Mouse (Mus musculus) limb, embryonic 10.5 days (tissue): Measurements from ENCODE around the gene Fam107b. TPM values are rescaled to one million over a fixed set of nuclear protein-coding genes. Genes with fewer than 3 reads are reported as not detected.

Experiments
- DNase-seq: peaks from one replicate; pipeline ENCODE4 v3.0.0-alpha.2; 2017; ENCODE audit warnings: low spot score
- H3K27ac ChIP-seq: fragments of 300-500 bp; sonication (generic); 2 replicates; pipeline ENCODE4 v1.5.1; 2016; ENCODE audit warnings: mild to moderate bottlenecking
- H3K27me3 ChIP-seq: fragments of 300-500 bp; sonication (generic); 2 replicates; pipeline ENCODE4 v1.6.1; 2016; ENCODE audit warnings: low read depth, mild to moderate bottlenecking; ENCODE audit not compliant: poor library complexity, severe bottlenecking
- H3K36me3 ChIP-seq: fragments of 300-500 bp; sonication (generic); 2 replicates; pipeline ENCODE4 v1.6.1; 2016; ENCODE audit warnings: mild to moderate bottlenecking, moderate library complexity
- H3K4me1 ChIP-seq: fragments of 300-500 bp; sonication (generic); 2 replicates; pipeline ENCODE4 v1.6.1; 2016
- H3K4me3 ChIP-seq: fragments of 300-500 bp; sonication (generic); 2 replicates; pipeline ENCODE4 v1.5.1; 2016; ENCODE audit warnings: mild to moderate bottlenecking, moderate library complexity
- H3K9me3 ChIP-seq: fragments of 300-500 bp; sonication (generic); replicated peaks from 2 replicates; pipeline ENCODE4 v1.6.1; 2016; ENCODE audit warnings: mild to moderate bottlenecking
- WGBS: fragments of 180-500 bp; shearing (Covaris S2); methylation state at CpG from one replicate; pipeline ENCODE4 v1.1.7; 2016; 5-methylcytosine and 5-hydroxymethylcytosine counted together
- polyA plus RNA-seq: library from polyadenylated mRNA; unstranded; fragments of >200 nt; fragmentation: Nextera tagmentation; extraction: Ambion mirVana; gene quantifications from 2 replicates; pipeline ENCODE4 v1.2.1, GENCODE M21; 2016

The Fam107b gene
- polyA plus RNA-seq, 1 experiment from 2014 or later, result 48.8 TPM

DNA sequence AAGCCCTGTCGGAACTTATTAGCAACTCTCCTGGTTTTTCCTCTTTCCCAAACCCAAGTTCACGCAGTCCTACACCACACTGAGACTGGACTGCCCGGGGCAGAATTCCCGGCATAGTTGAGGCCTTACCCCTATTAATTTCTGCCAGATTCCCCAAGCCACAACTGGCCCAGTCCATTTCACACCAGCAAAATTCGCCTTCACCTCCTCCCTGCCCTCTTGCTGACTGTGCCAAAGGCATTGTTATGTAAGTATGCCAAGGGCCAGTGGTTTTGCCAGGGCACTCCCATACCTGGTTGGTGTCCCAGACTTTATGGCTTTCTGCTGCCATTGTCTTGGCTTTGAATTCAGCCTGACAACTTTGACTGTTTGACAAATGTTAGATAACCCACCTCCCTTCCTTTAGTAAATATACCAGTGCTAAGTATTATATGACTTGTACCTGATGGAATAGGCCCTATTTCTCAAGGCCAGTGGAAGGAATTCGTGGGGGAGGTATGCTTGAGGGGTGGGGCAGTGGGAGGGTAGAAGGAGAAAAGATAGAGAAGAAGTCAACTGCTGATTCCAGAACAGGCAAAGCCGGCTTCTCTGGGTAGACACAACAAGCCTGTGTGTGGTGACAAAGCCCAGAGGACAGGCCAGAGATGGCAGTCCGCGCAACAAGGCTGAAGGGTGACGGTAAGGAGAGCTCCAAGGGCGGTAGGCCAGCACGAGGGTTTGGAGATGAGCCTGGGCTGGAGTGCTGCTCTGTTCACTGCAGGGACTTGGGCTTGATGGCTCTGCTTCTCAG lies 178.6 kb downstream of the Fam107b start:
- WGBS, result 73% methylated on average over 12 of the region's 12 CpGs
- H3K4me1 ChIP-seq, result peaks cover 24% of the 10 kb centered on the region
- H3K4me3 ChIP-seq, result no peak overlapping the region
- no peak for DNase-seq
- H3K36me3 ChIP-seq, result no peaks in the 10 kb centered on the region
- peak overlapping the region; percentile 61; the same call in 1 of the 2 replicates for H3K27ac ChIP-seq
- H3K9me3 ChIP-seq, result no peaks in the 10 kb centered on the region
- H3K27me3 ChIP-seq, result no peaks in the 10 kb centered on the region

DNA sequence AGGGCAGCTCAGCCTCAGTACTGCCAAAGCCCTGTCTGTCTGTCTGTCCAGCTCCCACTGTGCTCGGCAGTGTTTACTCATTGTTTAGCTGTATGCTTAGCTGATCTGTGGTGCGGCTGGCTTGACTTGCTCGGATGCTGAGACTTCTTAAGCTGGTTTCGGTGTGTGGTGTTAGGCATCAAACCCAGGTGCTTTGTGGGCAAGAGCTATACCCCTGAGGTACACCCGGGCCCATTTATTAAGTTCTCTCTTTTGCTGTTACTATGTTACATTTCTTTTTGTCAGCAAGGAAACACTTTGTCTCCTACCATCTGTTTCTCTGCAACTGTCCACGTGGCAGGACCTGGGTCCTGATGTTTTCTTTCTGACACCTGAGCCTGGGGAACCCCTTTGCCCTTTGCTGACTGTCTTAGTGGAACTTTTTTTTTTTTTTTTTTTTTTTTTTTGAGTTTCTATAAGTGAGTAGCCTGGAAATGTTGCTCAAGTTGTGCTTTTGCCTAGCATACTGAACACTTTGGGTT lies 179.3 kb downstream of the Fam107b start:
- Histone ChIP-seq H3K9me3 (no peaks in the 10 kb centered on the region), H3K4me1 (peaks cover 24% of the 10 kb centered on the region), H3K27me3 (no peaks in the 10 kb centered on the region), H3K36me3 (no peaks in the 10 kb centered on the region), H3K27ac (peak overlapping the region; percentile 61; the same call in 1 of the 2 replicates), H3K4me3 (no peak overlapping the region)
- WGBS, result 72% methylated on average over 6 of the region's 6 CpGs
- DNase-seq, result no peak

DNA sequence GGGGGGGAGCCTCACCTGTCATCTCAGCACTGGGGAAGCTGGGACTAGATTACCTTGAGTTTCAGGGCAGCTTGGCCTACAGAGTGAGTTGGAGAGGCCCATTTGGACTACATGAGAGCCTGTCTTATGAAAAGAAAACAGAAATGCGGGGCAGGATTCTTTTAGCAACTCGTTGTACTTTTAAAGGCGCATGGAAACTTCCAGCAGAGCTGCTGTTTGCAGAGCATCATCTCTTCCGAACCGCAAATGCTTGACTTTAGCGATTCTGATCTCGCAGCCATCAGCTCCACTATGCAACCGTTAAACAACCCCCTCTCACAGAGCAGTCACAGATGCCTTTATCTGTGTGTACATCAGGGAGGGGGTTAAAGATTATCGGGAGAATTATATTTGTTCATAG lies 179.8 kb downstream of the Fam107b start:
- H3K4me1 ChIP-seq, result peaks cover 24% of the 10 kb centered on the region
- H3K4me3 ChIP-seq, result no peak overlapping the region
- 93% methylated on average over 9 of the region's 9 CpGs for WGBS
- DNase-seq, result no peak
- no peaks in the 10 kb centered on the region for H3K27me3 ChIP-seq
- H3K27ac ChIP-seq, result no peak overlapping the region
- no peaks in the 10 kb centered on the region for H3K36me3 ChIP-seq
- no peaks in the 10 kb centered on the region for H3K9me3 ChIP-seq

DNA sequence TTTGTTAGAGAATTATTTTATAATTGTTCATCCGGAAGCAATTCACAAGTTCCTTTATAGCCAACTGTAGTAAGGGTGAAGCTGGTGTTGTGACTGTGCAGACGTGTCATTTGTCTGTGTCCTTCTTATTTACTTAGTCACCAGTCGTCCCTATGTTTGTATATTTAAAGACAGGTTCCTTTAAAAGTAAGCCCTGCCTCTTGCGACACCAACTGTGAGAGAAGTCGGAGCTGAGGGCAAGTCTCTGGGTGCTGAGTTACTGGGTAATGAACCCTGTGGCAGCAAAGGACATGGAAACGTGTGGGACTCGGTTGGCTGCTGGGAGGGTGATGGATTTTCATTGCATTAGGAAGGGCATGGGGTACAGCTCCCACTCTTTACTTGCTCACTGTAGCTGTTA lies 182.1 kb downstream of the Fam107b start:
- Histone ChIP-seq H3K9me3 (no peaks in the 10 kb centered on the region), H3K4me3 (no peak overlapping the region), H3K27ac (no peak overlapping the region), H3K36me3 (no peaks in the 10 kb centered on the region), H3K4me1 (peaks cover 19% of the 10 kb centered on the region), H3K27me3 (no peaks in the 10 kb centered on the region)
- DNase-seq, result no peak
- 66% methylated on average over 7 of the region's 7 CpGs for WGBS

DNA sequence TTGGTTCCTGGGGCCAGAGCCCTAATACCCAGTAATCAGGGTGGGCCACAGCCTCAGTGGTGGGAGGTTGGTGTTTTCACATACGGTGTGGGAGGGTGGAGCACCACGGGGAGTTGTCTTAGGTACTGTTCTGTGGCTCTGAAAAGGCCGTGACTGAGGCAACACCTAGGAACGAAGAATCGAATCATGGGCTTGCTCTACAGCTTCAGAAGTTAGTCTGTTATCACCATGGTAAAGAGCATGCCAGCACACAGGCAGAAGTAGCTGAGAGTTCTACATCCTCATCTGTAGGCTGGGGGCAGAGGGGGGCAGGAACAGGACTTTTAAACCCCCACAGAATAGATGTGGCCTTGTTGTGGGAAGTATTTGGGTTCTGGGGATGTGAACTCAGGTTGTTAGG lies 182.6 kb downstream of the Fam107b start:
- H3K36me3 ChIP-seq, result no peaks in the 10 kb centered on the region
- peaks cover 19% of the 10 kb centered on the region for H3K4me1 ChIP-seq
- no peaks in the 10 kb centered on the region for H3K27me3 ChIP-seq
- DNase-seq, result no peak
- no peaks in the 10 kb centered on the region for H3K9me3 ChIP-seq
- 87% methylated on average over 5 of the region's 5 CpGs for WGBS
- H3K27ac ChIP-seq, result no peak overlapping the region
- no peak overlapping the region for H3K4me3 ChIP-seq

DNA sequence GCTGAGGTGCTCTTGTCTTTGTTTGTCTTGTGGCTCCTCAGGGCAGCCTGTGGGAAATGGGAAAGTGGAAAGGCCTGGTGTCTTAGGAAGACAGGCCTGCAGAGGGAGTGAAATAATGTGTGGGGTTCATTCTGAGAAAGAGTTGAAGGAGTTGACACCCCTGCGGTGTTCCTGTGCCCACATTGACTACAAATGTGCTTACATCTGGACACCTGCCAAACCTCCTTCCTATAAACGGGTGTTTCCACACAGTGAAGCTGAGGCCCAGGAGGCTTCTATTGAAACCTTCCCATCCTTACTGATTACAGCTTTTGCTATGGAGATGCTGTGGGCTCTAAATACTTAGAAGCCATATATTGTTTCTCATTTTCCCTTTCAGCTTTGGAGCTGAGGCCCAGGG lies 183.5 kb downstream of the Fam107b start:
- Histone ChIP-seq H3K27me3 (no peaks in the 10 kb centered on the region), H3K4me1 (peaks cover 12% of the 10 kb centered on the region), H3K4me3 (no peak overlapping the region), H3K36me3 (no peaks in the 10 kb centered on the region), H3K27ac (no peak overlapping the region), H3K9me3 (no peaks in the 10 kb centered on the region)
- 94% methylated on average over 2 of the region's 2 CpGs for WGBS
- no peak for DNase-seq

DNA sequence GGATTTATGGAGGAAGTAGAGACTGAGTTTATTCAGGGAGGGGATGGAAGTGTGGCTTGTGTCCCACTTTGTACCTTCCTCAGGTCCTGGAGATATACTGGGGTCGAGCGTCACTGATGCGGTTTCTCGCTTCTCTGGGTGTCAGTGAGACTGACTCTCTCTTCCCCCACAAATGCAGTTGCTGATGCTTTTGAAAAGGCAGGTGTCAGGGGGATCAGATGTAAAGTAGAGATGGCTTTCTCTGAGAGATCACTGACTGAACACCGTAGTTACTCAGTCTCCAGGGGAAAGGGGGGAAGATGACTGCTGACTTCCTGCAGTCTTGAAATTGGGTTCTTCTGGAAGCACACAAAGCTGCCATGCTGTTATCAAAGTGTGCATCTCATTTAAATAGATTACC lies 185.6 kb downstream of the Fam107b start:
- Histone ChIP-seq H3K27me3 (no peaks in the 10 kb centered on the region), H3K4me3 (no peak overlapping the region), H3K27ac (no peak overlapping the region), H3K4me1 (peaks cover 5% of the 10 kb centered on the region), H3K36me3 (no peaks in the 10 kb centered on the region), H3K9me3 (no peaks in the 10 kb centered on the region)
- no peak for DNase-seq
- 93% methylated on average over 5 of the region's 5 CpGs for WGBS

DNA sequence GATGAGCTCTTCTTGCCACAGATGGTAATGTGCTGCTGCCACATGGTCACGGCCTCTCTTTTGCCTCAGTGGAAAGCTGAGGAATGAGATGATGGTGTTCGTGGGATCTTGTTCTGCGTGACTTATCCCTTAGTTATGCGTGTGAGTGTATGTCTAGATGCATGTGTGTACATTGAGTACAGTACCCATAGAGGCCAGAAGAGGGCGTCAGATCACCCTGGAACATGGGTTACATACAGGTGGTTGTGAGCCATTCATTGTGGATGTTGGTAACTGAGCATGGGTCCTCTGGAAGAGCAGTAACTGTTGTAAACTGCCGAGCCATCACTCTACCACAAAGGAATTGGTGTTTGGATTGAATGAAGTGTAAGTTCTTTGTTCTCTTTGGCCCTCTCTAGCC lies 188.1 kb downstream of the Fam107b start:
- no peaks in the 10 kb centered on the region for H3K9me3 ChIP-seq
- H3K36me3 ChIP-seq, result no peaks in the 10 kb centered on the region
- peaks cover 9% of the 10 kb centered on the region for H3K4me1 ChIP-seq
- H3K27ac ChIP-seq, result no peak overlapping the region
- WGBS, result 88% methylated on average over 6 of the region's 6 CpGs
- H3K27me3 ChIP-seq, result no peaks in the 10 kb centered on the region
- H3K4me3 ChIP-seq, result no peak overlapping the region
- no peak for DNase-seq

DNA sequence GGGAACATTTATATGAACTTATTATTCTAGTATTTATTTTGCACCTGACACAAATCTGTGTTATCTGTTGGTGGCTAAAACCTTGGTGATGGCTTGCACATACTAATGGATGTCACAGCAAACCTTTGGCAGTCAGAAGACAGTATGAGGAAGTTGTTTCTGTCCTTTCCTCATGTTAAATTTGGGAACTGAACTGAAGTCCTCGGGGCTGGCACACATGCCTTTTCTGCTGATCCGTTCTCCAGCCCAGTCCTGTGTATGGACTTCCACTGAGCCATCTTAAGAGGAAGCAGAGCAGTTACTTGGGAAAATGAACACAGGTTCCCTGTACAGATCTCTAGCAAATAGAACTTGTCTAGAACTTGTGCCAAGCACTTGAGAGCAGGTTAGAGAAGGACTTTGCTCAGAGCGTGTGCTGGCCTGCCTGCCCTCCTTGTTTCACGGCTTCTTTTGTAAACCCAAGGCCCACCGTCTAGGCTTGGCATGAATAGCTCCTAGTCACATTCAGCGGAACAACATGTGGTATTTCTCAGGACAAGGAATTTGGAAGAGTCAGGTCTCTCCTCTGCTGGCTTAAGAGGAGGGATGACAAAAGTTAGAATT lies 190.0 kb downstream of the Fam107b start:
- Histone ChIP-seq H3K27ac (no peak overlapping the region), H3K4me1 (peaks cover 7% of the 10 kb centered on the region), H3K9me3 (no peaks in the 10 kb centered on the region), H3K4me3 (no peak overlapping the region), H3K36me3 (no peaks in the 10 kb centered on the region), H3K27me3 (no peaks in the 10 kb centered on the region)
- WGBS, result 90% methylated on average over 6 of the region's 6 CpGs
- no peak for DNase-seq

DNA sequence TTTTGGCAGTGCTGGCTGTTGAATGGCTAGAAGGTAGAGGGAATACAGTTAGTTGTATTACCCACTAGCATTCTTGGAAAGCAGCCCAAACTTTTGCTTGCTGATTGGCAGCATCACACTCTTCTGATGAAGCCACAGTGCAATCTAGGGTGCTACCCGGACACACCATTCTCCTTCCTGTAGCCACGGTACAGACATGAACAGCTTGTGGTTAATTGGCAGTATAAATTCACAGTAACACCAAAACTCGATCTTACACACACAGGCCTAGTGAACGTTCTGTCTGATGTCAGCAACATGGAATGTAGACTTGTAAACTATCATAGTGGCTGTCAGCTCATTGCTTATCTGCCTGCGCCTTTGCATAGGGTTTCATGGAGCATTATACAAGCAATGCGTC lies 193.8 kb downstream of the Fam107b start:
- Histone ChIP-seq H3K27ac (no peak overlapping the region), H3K4me1 (peaks cover 16% of the 10 kb centered on the region), H3K4me3 (no peak overlapping the region), H3K9me3 (no peaks in the 10 kb centered on the region), H3K36me3 (no peaks in the 10 kb centered on the region), H3K27me3 (no peaks in the 10 kb centered on the region)
- no peak for DNase-seq
- 87% methylated on average over 6 of the region's 6 CpGs for WGBS

DNA sequence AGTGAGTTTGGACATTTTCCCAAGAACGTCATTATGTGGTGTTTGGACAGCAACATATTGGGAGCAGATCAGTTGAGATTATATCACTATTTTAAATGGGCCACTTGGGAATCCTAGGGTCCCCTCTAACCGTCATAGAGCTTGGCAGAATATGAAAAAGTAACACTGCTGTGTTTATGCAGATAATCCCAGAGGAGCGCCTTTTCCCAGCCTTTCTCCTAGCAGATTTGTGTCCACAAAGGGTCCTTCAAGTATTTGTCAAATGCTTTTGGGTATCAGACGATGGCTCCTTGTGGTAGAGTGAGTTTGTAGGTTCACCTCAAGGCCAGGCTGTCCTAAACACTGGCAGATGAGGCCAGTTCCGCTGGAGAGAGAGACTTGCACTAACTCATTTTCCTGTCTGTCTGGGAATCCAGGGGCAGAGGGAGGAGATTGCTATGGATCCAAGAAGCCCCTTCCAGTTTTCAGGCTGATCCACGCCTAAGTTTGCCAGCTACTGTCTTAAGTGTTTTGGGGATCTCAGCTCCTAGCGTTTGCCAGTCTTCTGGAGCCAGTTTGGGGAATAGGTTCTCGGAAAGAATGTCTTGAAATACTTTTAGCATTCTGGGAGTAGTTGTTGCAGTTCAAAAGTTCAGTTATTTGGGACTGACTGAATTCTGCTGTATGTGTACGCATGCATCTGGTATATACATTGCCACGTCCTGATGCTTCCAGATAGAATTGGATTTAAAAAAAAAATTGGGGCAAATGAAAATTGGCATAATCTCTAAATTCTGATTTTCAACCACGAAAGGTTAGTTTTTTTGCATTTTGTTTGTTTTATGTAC lies 195.9 kb downstream of the Fam107b start:
- H3K9me3 ChIP-seq, result no peaks in the 10 kb centered on the region
- H3K4me3 ChIP-seq, result no peak overlapping the region
- no peak overlapping the region for H3K27ac ChIP-seq
- DNase-seq, result no peak
- peaks cover 13% of the 10 kb centered on the region for H3K4me1 ChIP-seq
- no peaks in the 10 kb centered on the region for H3K27me3 ChIP-seq
- WGBS, result 75% methylated on average over 11 of the region's 11 CpGs
- no peaks in the 10 kb centered on the region for H3K36me3 ChIP-seq

DNA sequence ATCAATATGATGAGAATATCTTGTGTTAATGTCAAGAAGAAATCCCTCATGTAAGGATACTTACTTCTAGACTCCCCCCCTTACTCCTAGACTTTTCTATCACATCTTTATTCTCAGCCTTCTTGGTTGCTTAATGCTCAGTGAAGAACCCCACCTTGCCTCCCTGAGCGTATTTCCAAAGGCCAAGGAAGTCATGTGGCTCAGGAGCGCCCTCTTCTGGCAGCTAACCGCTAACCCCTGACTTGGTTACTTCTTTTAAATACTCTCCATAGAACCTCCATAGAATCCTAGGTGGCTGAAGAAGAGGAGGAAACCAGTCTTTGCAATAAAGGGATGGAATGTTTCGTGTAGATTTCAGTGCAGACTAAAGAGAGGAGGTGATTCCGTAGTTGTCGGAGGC lies 199.0 kb downstream of the Fam107b start:
- 31% methylated on average over 6 of the region's 6 CpGs for WGBS
- Histone ChIP-seq H3K27me3 (no peaks in the 10 kb centered on the region), H3K36me3 (peaks cover 10% of the 10 kb centered on the region; the same call in 1 of the 2 replicates), H3K9me3 (no peaks in the 10 kb centered on the region), H3K4me3 (no peak overlapping the region), H3K4me1 (peaks cover 9% of the 10 kb centered on the region), H3K27ac (no peak overlapping the region)
- peak; percentile 89 for DNase-seq
